Mouse (Mus musculus) embryonic facial prominence, embryonic 11.5 days (tissue): ENCODE measurements around the gene Coro6. TPM values are rescaled to one million over a fixed set of nuclear protein-coding genes. Genes with fewer than 3 reads are reported as not detected.

Experiments
- ATAC-seq: fragments of 200-750 bp; cut with Nextera tagmentation; replicated peaks from 2 replicates; pipeline ENCODE4 v1.8.0; 2017; ENCODE audit warnings: low read depth; ENCODE audit not compliant: insufficient number of reproducible peaks, low FRiP score, low TSS enrichment
- DNase-seq: peaks from one replicate; pipeline ENCODE4 v3.0.0-alpha.2; 2015; ENCODE audit warnings: low spot score
- H3K27ac ChIP-seq: fragments of 300-500 bp; sonication (generic); replicated peaks from 2 replicates; pipeline ENCODE4 v1.5.1; 2014; ENCODE audit warnings: mild to moderate bottlenecking, low read depth, low read length, control low read depth
- H3K27me3 ChIP-seq: fragments of 300-500 bp; sonication (generic); 2 replicates; pipeline ENCODE4 v1.6.1; 2014; ENCODE audit warnings: mild to moderate bottlenecking, low read length, moderate library complexity, mixed read lengths; ENCODE audit not compliant: control insufficient read depth, insufficient read depth
- H3K36me3 ChIP-seq: fragments of 300-500 bp; sonication (generic); replicated peaks from 2 replicates; pipeline ENCODE4 v1.6.1; 2014; ENCODE audit warnings: low read depth, mild to moderate bottlenecking, low read length, moderate library complexity, mixed read lengths; ENCODE audit not compliant: control insufficient read depth, insufficient read depth
- H3K4me1 ChIP-seq: fragments of 300-500 bp; sonication (generic); 2 replicates; pipeline ENCODE4 v1.6.1; 2014; ENCODE audit warnings: low read length, mixed read lengths; ENCODE audit not compliant: control insufficient read depth, insufficient read depth
- H3K4me2 ChIP-seq: fragments of 300-500 bp; sonication (generic); 2 replicates; pipeline ENCODE4 v1.6.1; 2014; ENCODE audit warnings: low read depth, mild to moderate bottlenecking, control low read depth, low read length, moderate library complexity
- H3K4me3 ChIP-seq: fragments of 300-500 bp; sonication (generic); 2 replicates; pipeline ENCODE4 v1.5.1; 2014; ENCODE audit warnings: low read depth, low read length, control low read depth
- H3K9ac ChIP-seq: fragments of 300-500 bp; sonication (generic); replicated peaks from 2 replicates; pipeline ENCODE4 v1.6.1; 2014; ENCODE audit warnings: mild to moderate bottlenecking, control low read depth, low read length
- H3K9me3 ChIP-seq: fragments of 300-500 bp; sonication (generic); replicated peaks from 2 replicates; pipeline ENCODE4 v1.6.1; 2016; ENCODE audit warnings: mild to moderate bottlenecking, low read length, inconsistent platforms, mixed read lengths; ENCODE audit not compliant: control insufficient read depth
- WGBS: fragments of 180-500 bp; shearing (Covaris S2); extraction: QIAGEN DNeasy Blood & Tissue Kit; methylation state at CpG from one replicate; pipeline ENCODE4 v1.1.7; 2014; 5-methylcytosine and 5-hydroxymethylcytosine counted together
- polyA plus RNA-seq: library from polyadenylated mRNA; unstranded; fragments of >200 nt; fragmentation: Nextera tagmentation; extraction: Ambion mirVana; gene quantifications from 2 replicates; pipeline ENCODE4 v1.2.1, GENCODE M21; 2014

Gene Coro6
- polyA plus RNA-seq, 1 experiment from 2014 or later: 0.25 TPM

DNA sequence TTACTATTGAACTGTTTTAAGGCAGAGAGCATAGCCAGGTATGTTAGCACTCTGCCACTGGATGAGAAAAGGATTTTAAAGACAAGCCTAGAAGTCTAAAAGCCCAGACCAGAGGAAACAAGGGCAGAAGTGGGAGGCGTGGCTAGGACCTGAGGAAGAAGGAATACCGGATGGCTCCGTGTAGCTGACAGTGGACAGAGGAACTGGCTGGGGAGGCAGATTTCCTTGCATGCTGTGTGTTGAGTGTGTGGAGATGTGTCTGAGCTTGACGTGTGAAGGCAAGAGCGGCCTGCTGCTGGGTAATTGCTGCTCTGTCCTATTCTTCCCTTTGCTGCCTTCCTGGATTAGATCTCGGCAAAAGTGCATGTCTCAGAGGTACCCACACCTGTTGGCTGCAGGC lies 40.3 kb downstream of the Coro6 start:
- Histone ChIP-seq H3K36me3 (peaks cover 22% of the 10 kb centered on the region), H3K4me1 (peaks cover 3% of the 10 kb centered on the region; the same call in 1 of the 2 replicates), H3K27me3 (no peaks in the 10 kb centered on the region), H3K4me2 (no peak overlapping the region), H3K4me3 (no peak overlapping the region), H3K9me3 (no peaks in the 10 kb centered on the region), H3K27ac (no peak overlapping the region), H3K9ac (no peak overlapping the region)
- 87% methylated on average over 6 of the region's 6 CpGs for WGBS
- DNase-seq: no peak
- no peak for ATAC-seq

DNA sequence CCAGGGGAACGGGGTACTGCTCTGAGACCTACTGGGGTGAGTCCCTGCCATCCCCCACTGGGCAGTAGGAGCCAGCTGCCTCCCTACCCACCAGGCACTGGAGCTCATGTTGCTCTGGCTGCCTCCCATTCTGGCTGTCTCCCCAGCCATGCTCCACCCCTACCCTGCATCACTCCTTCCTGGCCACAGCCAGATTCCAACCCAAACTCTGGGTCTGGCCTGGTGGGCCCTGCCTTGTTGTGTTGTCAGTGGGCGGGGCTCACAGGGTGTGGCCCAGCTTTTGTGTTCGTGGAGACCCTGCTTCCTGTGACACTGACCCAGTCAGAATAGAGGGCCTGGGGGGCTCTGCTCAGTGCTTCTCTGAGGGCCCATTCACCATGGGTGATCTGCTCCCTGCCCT lies 41.3 kb downstream of the Coro6 start:
- Histone ChIP-seq H3K4me2 (no peak overlapping the region), H3K4me1 (peaks cover 3% of the 10 kb centered on the region; the same call in 1 of the 2 replicates), H3K36me3 (peaks cover 25% of the 10 kb centered on the region), H3K9ac (no peak overlapping the region), H3K27me3 (no peaks in the 10 kb centered on the region), H3K4me3 (no peak overlapping the region), H3K27ac (no peak overlapping the region), H3K9me3 (no peaks in the 10 kb centered on the region)
- ATAC-seq (no peak), DNase-seq (no peak)
- WGBS: 65% methylated on average over 3 of the region's 3 CpGs

DNA sequence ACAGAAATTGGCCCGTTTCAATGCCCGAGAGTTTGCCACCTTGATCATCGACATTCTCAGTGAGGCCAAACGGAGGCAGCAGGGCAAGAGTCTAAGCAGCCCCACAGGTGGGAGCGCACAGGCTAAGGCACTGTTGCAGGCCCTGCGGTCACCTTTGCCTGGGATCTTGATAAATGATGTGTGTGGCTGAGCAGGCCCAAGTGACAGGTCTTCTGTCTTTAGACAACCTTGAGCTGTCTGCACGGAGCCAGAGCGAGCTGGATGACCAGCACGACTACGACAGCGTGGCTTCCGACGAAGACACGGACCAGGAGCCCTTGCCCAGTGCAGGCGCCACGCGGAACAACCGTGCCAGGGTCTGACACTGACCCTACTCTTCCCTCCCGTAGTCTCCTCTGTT lies 42.2 kb downstream of the Coro6 start:
- no peaks in the 10 kb centered on the region for H3K27me3 ChIP-seq
- H3K4me1 ChIP-seq: peaks cover 3% of the 10 kb centered on the region; the same call in 1 of the 2 replicates
- H3K4me2 ChIP-seq: no peak overlapping the region
- no peaks in the 10 kb centered on the region for H3K9me3 ChIP-seq
- ATAC-seq (no peak), DNase-seq (no peak)
- no peak overlapping the region for H3K4me3 ChIP-seq
- H3K36me3 ChIP-seq: peaks cover 23% of the 10 kb centered on the region
- no peak overlapping the region for H3K9ac ChIP-seq
- WGBS: 92% methylated on average over 19 of the region's 19 CpGs
- no peak overlapping the region for H3K27ac ChIP-seq

DNA sequence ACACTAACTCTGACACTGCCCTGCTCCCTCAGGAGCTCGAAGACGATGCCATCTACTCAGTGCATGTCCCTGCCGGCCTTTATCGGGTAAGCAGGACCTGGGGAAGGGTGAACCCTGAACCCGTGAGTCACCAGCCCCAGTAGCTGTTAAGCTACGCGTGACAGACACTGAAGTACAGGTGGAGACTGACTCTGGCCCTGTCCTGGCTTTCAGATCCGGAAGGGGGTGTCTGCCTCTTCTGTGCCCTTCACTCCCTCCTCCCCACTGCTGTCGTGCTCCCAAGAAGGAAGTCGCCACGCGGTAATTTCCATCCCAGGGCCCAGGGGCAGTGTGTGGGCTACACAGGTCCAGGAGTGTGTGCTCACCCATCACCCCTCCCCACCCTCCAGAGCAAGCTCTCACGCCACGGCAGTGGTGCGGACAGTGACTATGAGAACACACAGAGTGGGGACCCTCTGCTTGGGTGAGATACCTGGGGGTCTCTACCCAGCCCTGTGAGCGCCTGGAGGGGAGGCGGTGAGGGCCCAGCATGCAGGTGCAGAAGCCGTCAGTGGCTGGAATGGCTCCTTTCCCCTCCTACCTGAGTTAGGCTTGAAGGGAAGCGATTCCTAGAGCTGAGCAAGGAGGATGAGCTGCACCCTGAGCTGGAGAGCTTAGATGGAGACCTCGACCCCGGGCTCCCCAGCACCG lies 43.2 kb downstream of the Coro6 start:
- Histone ChIP-seq H3K4me2 (no peak overlapping the region), H3K27ac (no peak overlapping the region), H3K4me1 (peaks cover 3% of the 10 kb centered on the region; the same call in 1 of the 2 replicates), H3K9me3 (no peaks in the 10 kb centered on the region), H3K36me3 (peaks cover 22% of the 10 kb centered on the region), H3K9ac (no peak overlapping the region), H3K27me3 (no peaks in the 10 kb centered on the region), H3K4me3 (no peak overlapping the region)
- ATAC-seq (no peak), DNase-seq (no peak)
- 88% methylated on average over 22 of the region's 22 CpGs for whole genome bisulfite sequencing

DNA sequence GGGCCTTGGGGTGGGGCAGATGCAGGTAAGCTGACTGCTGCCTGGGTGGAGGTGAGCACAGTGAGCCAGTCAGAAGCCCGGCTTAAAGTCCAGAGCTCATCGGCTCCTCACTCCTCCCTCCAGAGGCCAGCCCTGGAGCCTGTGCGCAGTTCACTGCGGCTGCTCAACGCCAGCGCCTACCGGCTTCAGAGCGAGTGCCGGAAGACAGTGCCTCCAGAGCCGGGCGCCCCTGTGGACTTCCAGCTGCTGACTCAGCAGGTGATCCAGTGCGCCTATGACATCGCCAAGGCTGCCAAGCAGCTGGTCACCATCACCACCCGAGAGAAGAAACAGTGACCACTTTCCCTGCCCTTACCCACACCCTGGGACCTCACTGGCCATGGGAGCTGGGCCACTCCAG lies 44.1 kb downstream of the Coro6 start:
- Histone ChIP-seq H3K4me1 (no peaks in the 10 kb centered on the region), H3K9ac (no peak overlapping the region), H3K4me2 (no peak overlapping the region), H3K4me3 (no peak overlapping the region), H3K27ac (no peak overlapping the region), H3K36me3 (peaks cover 20% of the 10 kb centered on the region), H3K9me3 (no peaks in the 10 kb centered on the region), H3K27me3 (no peaks in the 10 kb centered on the region)
- WGBS: 89% methylated on average over 14 of the region's 14 CpGs
- DNase-seq: no peak
- ATAC-seq: no peak

DNA sequence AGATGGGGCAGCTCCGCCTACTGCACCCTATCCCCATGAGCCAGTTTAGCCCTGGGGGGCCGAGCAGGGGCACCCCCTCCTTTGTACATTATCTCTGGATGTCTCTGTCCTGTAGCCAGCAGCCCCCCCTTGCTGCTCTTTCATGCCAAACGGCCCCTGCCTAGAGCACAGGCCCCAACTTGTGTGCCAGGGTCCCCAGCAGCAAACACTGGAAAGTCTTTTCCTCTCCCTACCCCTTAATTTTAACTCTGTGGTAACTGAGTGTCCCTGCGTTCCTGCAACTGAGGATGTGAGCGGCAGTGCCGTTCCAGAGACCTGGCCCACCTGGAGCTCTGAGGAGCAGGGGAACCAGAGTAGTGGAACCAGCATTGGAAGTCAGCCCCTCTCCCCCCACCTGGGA lies 44.7 kb downstream of the Coro6 start:
- Histone ChIP-seq H3K4me2 (no peak overlapping the region), H3K9me3 (no peaks in the 10 kb centered on the region), H3K4me1 (no peaks in the 10 kb centered on the region), H3K36me3 (peaks cover 20% of the 10 kb centered on the region), H3K4me3 (no peak overlapping the region), H3K27ac (no peak overlapping the region), H3K27me3 (no peaks in the 10 kb centered on the region), H3K9ac (no peak overlapping the region)
- 77% methylated on average over 6 of the region's 6 CpGs for WGBS
- ATAC-seq: no peak
- DNase-seq: no peak

DNA sequence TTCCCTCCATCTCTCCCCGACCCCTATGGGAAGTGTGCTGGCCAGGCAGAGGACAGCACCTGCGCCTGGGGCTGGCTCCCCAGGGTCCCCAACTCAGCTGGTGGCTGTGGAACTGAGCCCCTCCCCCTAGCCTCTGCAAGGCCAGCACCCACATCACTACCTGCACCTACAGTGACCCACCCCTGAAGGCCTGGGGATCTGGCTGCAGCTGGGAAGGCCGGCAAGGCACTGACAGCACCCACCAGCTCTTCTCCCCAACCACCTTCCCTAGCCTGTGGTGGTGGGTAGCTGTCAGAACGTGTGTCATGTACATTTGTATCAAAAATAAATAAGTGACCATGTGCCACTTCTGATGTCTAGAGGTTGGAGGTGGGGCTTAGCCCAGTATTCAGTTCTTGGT lies 45.2 kb downstream of the Coro6 start:
- Histone ChIP-seq H3K4me1 (peaks cover 3% of the 10 kb centered on the region; the same call in 1 of the 2 replicates), H3K9ac (no peak overlapping the region), H3K4me2 (no peak overlapping the region), H3K36me3 (peaks cover 20% of the 10 kb centered on the region), H3K9me3 (no peaks in the 10 kb centered on the region), H3K27me3 (no peaks in the 10 kb centered on the region), H3K4me3 (no peak overlapping the region), H3K27ac (no peak overlapping the region)
- DNase-seq (no peak), ATAC-seq (no peak)
- WGBS: 71% methylated on average over 4 of the region's 4 CpGs

DNA sequence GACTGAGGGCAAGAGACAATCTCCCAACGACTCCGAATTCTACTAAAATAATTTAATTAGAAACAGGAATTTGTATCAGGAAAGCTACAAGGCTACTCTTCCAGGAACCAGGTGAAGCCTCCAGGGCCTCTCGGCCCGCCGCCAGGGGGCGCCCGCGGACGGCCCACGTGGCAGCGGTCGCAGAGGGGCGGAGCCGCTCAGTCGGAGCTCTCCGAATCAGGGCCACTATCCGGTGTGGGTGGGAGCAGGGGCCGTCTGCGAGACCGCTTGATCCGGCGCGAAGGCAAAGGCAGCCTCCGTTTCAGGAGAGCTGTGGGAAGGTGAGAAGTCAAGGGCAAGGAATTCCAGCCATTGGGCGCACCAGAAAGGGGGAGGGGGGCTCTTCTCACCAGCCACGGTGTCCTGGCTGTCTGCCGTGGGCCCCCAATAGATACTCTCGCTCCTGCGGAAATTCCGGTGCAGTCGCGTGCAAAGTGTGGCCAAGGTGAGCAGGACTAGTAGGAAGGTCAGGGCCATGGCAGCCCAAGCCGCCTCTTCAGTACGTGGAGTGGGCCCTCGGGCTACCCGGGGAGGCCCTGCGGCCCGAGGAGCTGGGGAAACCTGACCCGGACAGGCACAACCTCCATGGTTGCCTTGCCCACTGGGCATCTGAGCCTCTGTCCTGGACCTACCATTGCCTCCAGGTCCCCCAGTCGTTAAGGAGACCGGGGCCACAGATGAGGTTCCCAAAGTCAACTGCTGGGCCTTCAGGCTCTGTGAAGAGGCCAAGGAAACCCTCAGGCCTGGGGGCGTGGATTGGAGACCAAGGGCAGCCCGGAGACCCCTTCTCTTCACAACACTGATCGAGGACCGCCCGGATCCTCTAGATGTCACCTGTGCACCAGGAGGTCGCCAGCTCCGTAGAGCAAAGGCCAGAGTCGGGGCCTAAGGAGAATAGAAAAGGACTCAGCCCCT lies 46.1 kb downstream of the Coro6 start:
- WGBS: 19% methylated on average over 49 of the region's 49 CpGs
- no peaks in the 10 kb centered on the region for H3K9me3 ChIP-seq
- peaks cover 14% of the 10 kb centered on the region for H3K36me3 ChIP-seq
- H3K4me3 ChIP-seq: peak overlapping the region; percentile 12
- H3K27ac ChIP-seq: no peak overlapping the region
- no peaks in the 10 kb centered on the region for H3K27me3 ChIP-seq
- H3K4me2 ChIP-seq: peak overlapping the region; percentile 41
- peak; percentile 15; the same call in 1 of the 2 replicates for ATAC-seq
- peaks cover 3% of the 10 kb centered on the region; the same call in 1 of the 2 replicates for H3K4me1 ChIP-seq
- H3K9ac ChIP-seq: peak overlapping the region; percentile 10; the same call in 1 of the 2 replicates
- DNase-seq: peak; percentile 90
